8 mouse cellular contexts compared by ENCODE assay signal in the genomic region with DNA sequence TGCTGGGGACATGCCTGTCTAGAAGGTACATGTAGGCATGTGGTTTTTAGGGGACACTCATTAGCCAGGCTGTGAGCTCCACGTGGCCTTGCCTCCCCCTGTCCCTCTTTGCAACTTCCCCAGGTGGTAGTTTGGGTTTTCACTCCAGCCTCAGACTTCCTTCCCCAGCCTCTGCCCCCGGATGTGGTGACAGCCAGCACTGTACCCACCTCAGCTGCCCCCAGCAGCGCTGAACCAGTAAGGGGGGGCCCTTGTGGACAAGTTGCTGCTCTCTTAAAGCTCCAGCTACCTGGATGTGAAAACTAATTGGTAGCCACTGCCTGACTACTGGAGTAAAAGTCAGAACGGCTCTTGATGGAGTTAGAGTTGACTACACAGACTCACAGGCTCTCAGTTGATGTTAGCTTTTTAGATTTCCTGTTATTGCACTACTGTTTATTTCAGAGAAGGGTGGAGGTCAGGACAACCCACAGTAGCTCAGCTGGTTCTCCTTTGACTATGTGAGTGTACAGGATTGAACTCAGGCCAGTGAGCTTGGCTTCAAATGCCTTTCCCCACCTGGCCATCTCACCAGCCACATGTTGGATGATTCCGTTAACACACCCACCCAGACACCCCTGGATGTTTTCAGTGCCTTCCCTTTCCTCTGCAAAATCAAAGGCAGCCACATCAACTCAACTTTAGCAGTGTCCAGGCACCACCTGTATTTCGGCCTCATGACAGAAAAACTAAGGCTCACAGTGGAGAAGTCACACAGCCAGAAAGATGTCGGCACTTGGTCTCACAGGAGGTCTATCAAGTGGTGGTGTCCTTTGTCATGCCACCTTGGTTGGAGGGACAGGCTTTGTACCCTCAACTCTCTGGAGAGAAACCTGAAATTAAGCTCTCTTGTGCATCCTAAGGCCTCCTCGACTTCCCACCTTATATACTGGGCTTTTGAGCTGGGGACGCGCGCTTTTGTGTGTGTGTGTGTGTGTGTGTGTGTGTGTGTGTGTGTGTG. TPM values are rescaled to one million over a fixed set of nuclear protein-coding genes. Genes with fewer than 3 reads are reported as not detected.
DNase-seq lines count a peak whose midpoint lies in the region; ATAC-seq and TF ChIP-seq lines count a peak whose summit lies in the region.

No protein-coding gene starts in this region.

- 36% methylated on average over 11 of the region's 11 CpGs for WGBS in heart, embryonic 11.5 days (ENCODE audit: insufficient replicate concordance)
- WGBS in liver, embryonic 11.5 days: 36% methylated on average over 11 of the region's 11 CpGs

- peak overlapping the region; percentile 93 for H3K4me2 ChIP-seq in heart, embryonic 11.5 days
- peak overlapping the region; percentile 100 for H3K4me2 ChIP-seq in liver, embryonic 11.5 days

- H3K36me3 ChIP-seq in heart, embryonic 11.5 days (ENCODE audit: control insufficient read depth, insufficient read depth, low read length): peaks cover 35% of the 10 kb centered on the region
- peaks cover 34% of the 10 kb centered on the region for H3K36me3 ChIP-seq in liver, embryonic 11.5 days (ENCODE audit: control insufficient read depth, insufficient read depth, low read length)

- peaks cover 13% of the 10 kb centered on the region for H3K4me1 ChIP-seq in heart, embryonic 11.5 days (ENCODE audit: control insufficient read depth, insufficient read depth, low read length)
- peaks cover 32% of the 10 kb centered on the region for H3K4me1 ChIP-seq in liver, embryonic 11.5 days (replicated peaks; ENCODE audit: control insufficient read depth, insufficient read depth, low read length)

- no peaks in the 10 kb centered on the region for H3K27me3 ChIP-seq in heart, embryonic 11.5 days (ENCODE audit: control insufficient read depth, insufficient read depth, low read length)
- H3K27me3 ChIP-seq in liver, embryonic 11.5 days (replicated peaks; ENCODE audit: control insufficient read depth, insufficient read depth, low read length): no peaks in the 10 kb centered on the region

- no peak for ATAC-seq in heart, embryonic 11.5 days (replicated peaks; ENCODE audit: insufficient number of reproducible peaks, low FRiP score, low TSS enrichment)
- peak; percentile 4 for ATAC-seq in liver, embryonic 11.5 days (replicated peaks; ENCODE audit: low FRiP score)
- peak; percentile 18; the same call in 1 of the 2 replicates for ATAC-seq in monocyte, adult 5-6 weeks (replicated peaks; ENCODE audit: insufficient number of reproducible peaks, low FRiP score, low TSS enrichment, poor library complexity, severe bottlenecking)

- TF ChIP-seq CTCF in layer of hippocampus, adult 2 months (conservative IDR thresholded peaks at IDR 0.05): no peak

- no peak for DNase-seq in layer of hippocampus, adult 2 months (ENCODE audit: low spot score in 2 of 2)
- no peak for DNase-seq in layer of hippocampus, adult 9-10 months (ENCODE audit: low spot score)
- DNase-seq in liver, embryonic 11.5 days (ENCODE audit: low spot score): no peak
- peak; percentile 86 to 91 for DNase-seq in thymus, postnatal 36 days
- no peak for DNase-seq in urinary bladder, postnatal 14 days (ENCODE audit: low spot score)
- DNase-seq in left cerebral cortex, adult 8-10 months (ENCODE audit: low spot score in 2 of 2): no peak

- H3K27ac ChIP-seq in layer of hippocampus, adult 2 months: peak overlapping the region; percentile 57; the same call in 1 of the 2 replicates
- H3K27ac ChIP-seq in heart, embryonic 11.5 days (ENCODE audit: low read depth, low read length): peak overlapping the region; percentile 78
- peak overlapping the region; percentile 64 for H3K27ac ChIP-seq in liver, embryonic 11.5 days (ENCODE audit: low read depth, low read length)

- H3K4me3 ChIP-seq in layer of hippocampus, adult 2 months: no peak overlapping the region
- peak overlapping the region; percentile 63 for H3K4me3 ChIP-seq in heart, embryonic 11.5 days (ENCODE audit: low read depth, low read length)
- peak overlapping the region; percentile 74 for H3K4me3 ChIP-seq in liver, embryonic 11.5 days (ENCODE audit: low read depth, low read length)

- H3K9me3 ChIP-seq in heart, embryonic 11.5 days (replicated peaks; ENCODE audit: control insufficient read depth, low read length): no peaks in the 10 kb centered on the region
- no peaks in the 10 kb centered on the region for H3K9me3 ChIP-seq in liver, embryonic 11.5 days (ENCODE audit: control insufficient read depth, low read length)

- peak overlapping the region; percentile 78 for H3K9ac ChIP-seq in heart, embryonic 11.5 days (ENCODE audit: low read depth, low read length)
- H3K9ac ChIP-seq in liver, embryonic 11.5 days (ENCODE audit: low read depth, low read length): peak overlapping the region; percentile 73

RNA-seq across cellular contexts. Expression of a gene that starts 0.8 kb away (rescaled TPM):
- total RNA-seq in layer of hippocampus, adult 2 months (2021): 1 to 10 TPM; 6.5 to 7.3 TPM
- polyA plus RNA-seq in heart, embryonic 11.5 days (2014; fragmentation: Nextera tagmentation; extraction: Ambion mirVana): 10.8 and 11.6 TPM in 2 replicates
- 7.6 and 8.4 TPM in 2 replicates for polyA plus RNA-seq in liver, embryonic 11.5 days (2014; fragmentation: Nextera tagmentation; extraction: Ambion mirVana)
- 13.1 to 26.6 TPM (median 15.6 TPM) in 3 replicates for total RNA-seq in monocyte, adult 5-6 weeks (2017)
- total RNA-seq in left cerebral cortex, adult 8-10 months (2022): 1 to 10 TPM; 4.2 to 6.8 (median 5.5) TPM

RNA-seq across cellular contexts. Expression of a gene that starts 25.3 kb away (rescaled TPM):
- 10 to 100 TPM; 46.7 to 49.5 TPM for total RNA-seq in layer of hippocampus, adult 2 months (2021)
- polyA plus RNA-seq in heart, embryonic 11.5 days (2014; fragmentation: Nextera tagmentation; extraction: Ambion mirVana): 25.6 and 27.7 TPM in 2 replicates
- polyA plus RNA-seq in liver, embryonic 11.5 days (2014; fragmentation: Nextera tagmentation; extraction: Ambion mirVana): 20.3 and 22.9 TPM in 2 replicates
- 9.6 to 15.3 TPM (median 10.6 TPM) in 3 replicates for total RNA-seq in monocyte, adult 5-6 weeks (2017)
- 10 to 100 TPM; 49.6 to 68.2 (median 56.9) TPM for total RNA-seq in left cerebral cortex, adult 8-10 months (2022)

RNA-seq across cellular contexts. Expression of a gene that starts 26.2 kb away (rescaled TPM):
- total RNA-seq in layer of hippocampus, adult 2 months (2021): 100 to 1,000 TPM; 286 to 314 TPM
- 81.4 and 86.8 TPM in 2 replicates for polyA plus RNA-seq in heart, embryonic 11.5 days (2014; fragmentation: Nextera tagmentation; extraction: Ambion mirVana)
- 74.8 and 80.9 TPM in 2 replicates for polyA plus RNA-seq in liver, embryonic 11.5 days (2014; fragmentation: Nextera tagmentation; extraction: Ambion mirVana)
- 70.9 to 99.8 TPM (median 71.5 TPM) in 3 replicates for total RNA-seq in monocyte, adult 5-6 weeks (2017)
- total RNA-seq in left cerebral cortex, adult 8-10 months (2022): 100 to 1,000 TPM; 205 to 269 (median 250) TPM

RNA-seq across cellular contexts. Expression of a gene that starts 33.3 kb away (rescaled TPM):
- 100 to 1,000 TPM; 154 to 156 TPM for total RNA-seq in layer of hippocampus, adult 2 months (2021)
- 9.5 and 10.6 TPM in 2 replicates for polyA plus RNA-seq in heart, embryonic 11.5 days (2014; fragmentation: Nextera tagmentation; extraction: Ambion mirVana)
- polyA plus RNA-seq in liver, embryonic 11.5 days (2014; fragmentation: Nextera tagmentation; extraction: Ambion mirVana): 2.5 and 2.6 TPM in 2 replicates
- total RNA-seq in monocyte, adult 5-6 weeks (2017): not detected in 3 replicates
- 100 to 1,000 TPM; 163 to 169 (median 166) TPM for total RNA-seq in left cerebral cortex, adult 8-10 months (2022)

RNA-seq across cellular contexts. Expression of a gene that starts 49.7 kb away (rescaled TPM):
- 1 to 10 TPM; 1.9 to 4.0 TPM for total RNA-seq in layer of hippocampus, adult 2 months (2021)
- polyA plus RNA-seq in heart, embryonic 11.5 days (2014; fragmentation: Nextera tagmentation; extraction: Ambion mirVana): 3.5 and 4.2 TPM in 2 replicates
- 1.8 and 3.3 TPM in 2 replicates for polyA plus RNA-seq in liver, embryonic 11.5 days (2014; fragmentation: Nextera tagmentation; extraction: Ambion mirVana)
- total RNA-seq in monocyte, adult 5-6 weeks (2017): not detected in 3 replicates
- 1 to 10 TPM; 2.1 to 3.5 (median 3.5) TPM for total RNA-seq in left cerebral cortex, adult 8-10 months (2022)

Comparison
In these comparisons a context has a peak if more than half of its experiments do, and no peak if none do; other contexts are left out.
1. DNase-seq: peak in thymus, postnatal 36 days (2 of 2); none in layer of hippocampus, adult 2 months (0 of 2), layer of hippocampus, adult 9-10 months (single experiment), liver, embryonic 11.5 days (single experiment), urinary bladder, postnatal 14 days (single experiment) and left cerebral cortex, adult 8-10 months (0 of 2).
2. Peak in every context shown above with its lines, with median percentiles within 50 percentile points of each other: H3K27ac ChIP-seq.